Mouse (Mus musculus): ENCODE measurements at regions not wholly inside any gene's neighbourhood (a gene's known extent, or its start where the extent isn't known, plus 50 kb on each side); places are given as distances from the start of the nearest gene placed in this dataset.

- TF ChIP-seq CTCF (IDR thresholded peaks at IDR 0.05; ENCODE audit: extremely low read depth, insufficient read depth, insufficient read length, insufficient replicate concordance) (peak; percentile 92), POLR2A (IDR thresholded peaks at IDR 0.05; ENCODE audit: low read depth, low read length) (no peak)
Observed at GRCm38 (mm10) chr6:116767738-116768522, 51.2 kb upstream of the Tmem72 start.

Data from spleen, adult 2 months (tissue).